Mouse (Mus musculus): ENCODE data around the gene Acap1. TPM values are rescaled to one million over a fixed set of nuclear protein-coding genes. Genes with fewer than 3 reads are reported as not detected.

Gene Acap1
- under 1 TPM; 0.04 to 0.07 TPM for polyA plus RNA-seq (2012; fragmentation: generic; extraction: Trizol)

DNA sequence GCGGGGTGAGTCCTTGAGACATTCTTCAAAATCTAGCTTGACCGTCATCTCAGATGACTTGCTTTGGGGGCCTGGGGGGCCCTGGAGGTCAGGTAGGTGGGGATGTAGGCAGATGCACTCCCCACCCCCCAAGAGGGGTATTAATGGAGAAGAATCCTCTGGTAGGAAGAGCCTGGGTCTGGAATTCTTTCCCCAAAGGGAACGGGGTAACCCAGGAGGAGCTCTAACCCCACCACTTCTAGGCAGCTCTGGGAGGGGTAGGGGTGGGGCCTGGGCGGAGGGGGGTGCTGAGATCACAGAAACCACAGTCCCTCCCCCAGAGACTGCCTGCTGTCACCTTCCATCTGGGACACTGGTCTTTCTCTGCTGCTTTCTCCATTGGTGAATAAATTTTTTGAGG is at the start of gene Acap1:
Acap1 (minus strand) TSS at position 249 of the 400 bp plus-strand sequence.

DNA sequence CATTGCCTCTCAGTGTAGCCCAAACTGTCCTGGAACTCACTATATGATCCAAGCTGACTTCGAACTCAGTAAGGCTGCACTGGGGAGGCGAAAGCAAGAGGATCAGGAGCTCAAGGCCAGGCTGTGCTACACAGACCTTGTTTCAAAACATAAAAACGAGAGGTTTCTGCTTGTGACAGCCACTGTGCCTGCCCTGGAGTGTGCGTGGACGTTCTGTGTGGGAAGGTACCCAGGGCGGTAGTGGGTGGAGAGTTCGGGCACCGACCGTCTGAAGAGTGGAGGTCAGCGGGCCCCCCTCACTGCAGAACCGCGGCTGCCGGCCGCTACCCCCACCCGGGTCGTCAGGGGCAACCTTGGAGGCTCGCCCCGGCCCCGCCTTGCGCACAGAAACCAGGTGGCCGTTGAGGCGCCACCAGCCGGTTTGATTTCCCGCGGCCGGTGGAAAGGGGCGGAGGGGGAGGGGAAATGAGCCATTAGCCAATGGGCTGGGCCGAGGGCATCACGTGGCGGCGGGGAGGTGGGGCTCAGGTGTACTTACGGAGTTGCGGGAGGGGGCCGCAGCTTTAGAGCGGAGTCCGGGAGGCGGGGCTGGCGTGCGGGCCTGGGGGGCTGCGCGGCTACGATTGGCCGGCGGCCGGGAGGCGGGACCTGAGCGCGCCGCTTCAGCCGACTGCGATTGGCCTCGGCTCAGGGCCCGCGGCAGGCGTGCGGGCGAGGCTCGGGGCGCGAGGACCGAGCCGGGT is 40.0 kb upstream of the Acap1 start, which contains the start of gene Ybx2:
Ybx2 (plus strand) TSS at position 660 of the 743 bp plus-strand sequence.

DNA sequence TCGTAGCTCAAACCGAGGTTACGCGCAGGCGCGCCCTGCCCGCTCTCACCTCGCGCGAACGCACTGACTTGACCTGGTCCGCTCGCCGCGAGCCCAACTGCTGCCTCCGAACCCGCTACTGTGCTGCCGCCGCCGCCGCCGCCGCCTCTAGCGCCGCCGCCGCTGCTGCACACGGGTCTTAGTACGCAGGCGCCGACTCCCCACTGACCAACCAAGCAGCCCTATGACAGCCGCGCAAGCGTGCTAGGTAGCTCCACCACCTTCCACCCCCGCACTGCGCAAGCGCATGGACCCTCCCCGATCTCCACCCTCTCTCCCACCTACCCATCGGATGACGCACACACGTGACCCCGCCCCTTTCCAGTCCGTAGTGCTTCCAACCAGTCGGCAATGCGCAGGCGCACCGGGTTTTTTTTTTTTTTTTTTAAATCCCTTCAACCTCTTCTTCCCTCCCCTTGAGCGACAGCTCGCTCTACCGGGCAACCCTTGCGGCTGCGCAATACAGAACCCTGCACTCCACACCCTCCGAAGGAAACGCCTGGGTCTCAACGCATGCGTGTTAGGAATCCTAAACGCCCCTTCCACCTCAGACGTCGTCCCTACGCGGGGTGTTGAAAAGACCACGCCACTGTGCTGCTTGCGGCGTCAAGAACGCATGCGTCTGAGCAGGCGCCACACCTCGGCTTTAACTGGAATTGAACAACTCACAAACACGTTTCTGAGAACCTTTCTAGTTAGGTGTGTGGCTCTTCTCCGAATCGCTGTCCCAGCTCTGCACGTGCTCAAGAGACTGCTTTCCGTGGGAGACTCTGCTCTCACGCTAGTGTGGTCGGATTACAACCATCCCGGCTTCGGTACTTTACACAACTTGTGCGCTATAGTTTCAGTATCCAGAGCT is 26.0 kb upstream of the Acap1 start, which contains the start of gene Eif5a:
Eif5a (minus strand) TSS at position 845 of the 898 bp plus-strand sequence.

DNA sequence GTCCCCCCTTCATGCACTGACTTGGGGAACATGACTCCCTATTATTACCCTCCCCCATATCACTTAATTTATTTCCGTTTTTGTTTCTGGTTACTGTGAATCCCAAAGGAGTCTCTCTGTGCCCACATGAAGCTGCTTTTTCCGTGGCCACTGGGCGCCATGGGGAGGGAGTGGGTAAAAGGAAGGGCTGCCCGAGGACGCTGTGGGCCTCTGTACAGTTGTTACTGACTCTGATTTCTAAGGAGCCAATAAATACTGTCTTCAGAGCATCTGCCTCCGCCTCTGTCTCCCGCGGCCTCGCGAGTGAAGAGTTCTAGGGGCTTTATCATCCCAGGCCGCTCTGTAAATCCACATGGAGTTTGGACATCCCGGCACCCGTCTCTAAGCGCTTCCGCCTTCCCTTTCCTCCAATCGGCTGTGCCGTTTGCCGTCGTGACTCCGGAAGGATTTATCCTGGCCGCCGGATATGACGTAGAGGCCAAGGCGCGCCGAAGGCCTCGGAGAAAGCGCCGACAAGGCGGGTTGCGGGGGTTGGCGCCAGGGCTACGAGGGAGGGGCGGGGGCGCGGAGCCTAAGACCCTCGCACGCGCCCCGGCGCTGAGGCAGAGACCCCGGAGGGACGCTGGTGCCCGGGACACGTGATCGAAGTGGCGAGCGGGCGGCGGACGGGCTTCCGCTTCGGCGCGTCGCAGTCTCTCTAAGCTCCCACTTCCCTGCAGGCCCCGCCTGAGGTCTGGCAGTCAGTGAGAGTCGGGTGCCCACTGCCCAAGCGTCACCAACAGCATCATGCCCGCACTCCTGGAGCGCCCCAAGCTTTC is 18.4 kb upstream of the Acap1 start, which contains the start of gene Gps2:
Gps2 (plus strand) TSS at position 335 of the 818 bp plus-strand sequence.

DNA sequence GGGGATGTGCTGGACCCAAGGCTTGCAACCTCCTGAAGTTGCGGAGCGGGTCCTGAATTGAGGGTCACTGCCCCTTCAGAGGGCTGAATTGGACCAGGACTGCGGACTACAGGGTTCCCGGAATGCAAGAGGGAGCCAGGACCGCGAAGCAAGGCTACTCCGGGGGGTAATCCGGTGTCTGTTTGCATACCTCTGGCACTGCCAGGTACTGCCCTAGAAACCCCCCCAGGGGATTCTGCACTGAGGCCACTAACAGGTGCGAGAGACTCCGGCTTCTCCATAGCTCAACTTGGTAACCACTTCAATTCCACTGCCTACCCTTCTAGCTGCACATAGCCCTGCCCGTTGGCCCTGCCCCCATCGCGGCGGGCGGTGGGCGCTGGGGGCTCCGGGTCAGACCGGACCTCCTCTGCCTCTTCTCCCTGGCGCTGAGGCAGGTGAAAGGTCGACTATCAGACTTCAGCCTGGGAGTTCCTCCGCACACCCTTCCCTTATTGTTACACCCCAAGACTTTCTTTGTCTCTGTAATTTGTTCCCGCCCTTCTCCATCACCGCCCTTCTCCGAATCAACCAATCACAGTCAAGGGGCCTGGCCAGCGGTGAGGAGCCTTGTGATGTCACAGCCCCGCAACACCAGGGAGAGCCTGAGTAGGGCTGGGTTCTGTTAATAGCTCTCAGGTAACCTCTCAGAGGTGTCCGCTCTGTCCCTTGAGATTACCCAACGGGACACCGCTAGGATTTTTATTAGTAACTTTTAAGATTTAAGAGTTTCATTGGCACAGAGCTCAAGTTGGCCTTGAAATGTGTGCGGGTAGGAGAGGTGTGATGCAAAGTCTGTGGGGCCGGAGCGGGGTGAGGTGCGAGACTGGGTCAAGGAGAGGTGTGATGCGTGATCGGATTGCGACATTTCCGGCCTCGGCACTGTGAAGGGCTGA is 5.4 kb upstream of the Acap1 start, which contains the start of the genes 2810408A11Rik and Neurl4:
2810408A11Rik (minus strand) TSS at position 517 of the 935 bp plus-strand sequence.
Neurl4 (plus strand) TSS at position 602 of the 935 bp plus-strand sequence.

DNA sequence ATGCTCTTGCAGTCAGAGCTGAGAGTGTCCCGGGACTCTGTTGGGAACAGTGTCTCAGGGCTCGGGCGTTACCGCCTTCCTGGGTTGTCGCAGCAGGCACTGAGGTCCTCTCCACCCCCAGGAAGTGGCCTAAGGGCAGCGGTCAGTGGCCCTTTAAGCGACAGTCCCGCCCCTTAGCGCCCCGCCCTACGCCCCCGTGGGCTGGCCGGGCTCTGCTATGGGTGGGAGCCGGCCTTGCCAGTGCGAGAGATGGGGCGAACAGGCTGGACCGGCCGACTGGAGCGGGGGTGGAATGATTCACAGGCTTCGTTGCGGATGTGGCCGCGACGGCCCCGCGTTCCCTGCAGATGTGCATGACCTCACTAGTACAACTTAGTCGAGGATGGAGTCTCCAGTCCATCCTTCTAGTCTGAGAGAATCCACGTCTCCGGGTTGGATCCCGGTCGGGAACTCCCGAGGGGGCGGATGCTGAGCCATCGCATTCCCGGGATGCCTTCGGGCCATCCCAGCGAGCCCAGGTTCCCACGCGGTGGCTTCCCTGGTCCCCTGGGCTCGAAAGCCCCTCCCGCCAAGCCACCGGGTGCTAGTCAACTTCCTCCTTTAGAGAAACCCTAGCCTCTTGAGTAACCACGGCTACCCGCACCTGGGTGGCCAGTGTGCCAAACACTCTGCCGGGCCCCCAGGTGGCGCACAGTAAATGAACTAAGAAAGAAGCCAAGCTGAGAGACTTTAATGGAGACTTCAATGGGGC is 14.3 kb downstream of the Acap1 start, which contains the start of gene Kctd11:
Kctd11 (minus strand) TSS at position 554 of the 751 bp plus-strand sequence.

DNA sequence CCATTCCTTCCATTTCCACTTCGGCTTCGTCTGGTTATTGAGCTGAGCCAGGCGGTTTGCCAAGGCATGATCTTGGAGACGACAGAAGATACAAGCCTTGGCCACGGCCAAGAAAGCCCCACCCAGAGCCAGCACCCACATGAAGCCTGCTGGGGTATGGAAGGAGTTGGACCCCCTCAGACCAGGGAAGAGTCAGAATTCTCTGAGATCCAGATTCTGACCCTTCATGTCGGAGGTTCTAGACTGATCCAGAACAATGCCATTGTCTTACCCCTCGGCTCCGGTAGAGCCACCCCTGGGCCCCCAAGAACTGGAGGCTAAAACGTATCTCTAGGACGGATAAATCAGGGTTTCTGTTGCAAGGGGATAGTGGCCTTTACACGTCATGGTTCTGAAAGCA is 17.5 kb downstream of the Acap1 start, which contains the start of gene Tmem95:
Tmem95 (minus strand) TSS at position 141 of the 400 bp plus-strand sequence.

DNA sequence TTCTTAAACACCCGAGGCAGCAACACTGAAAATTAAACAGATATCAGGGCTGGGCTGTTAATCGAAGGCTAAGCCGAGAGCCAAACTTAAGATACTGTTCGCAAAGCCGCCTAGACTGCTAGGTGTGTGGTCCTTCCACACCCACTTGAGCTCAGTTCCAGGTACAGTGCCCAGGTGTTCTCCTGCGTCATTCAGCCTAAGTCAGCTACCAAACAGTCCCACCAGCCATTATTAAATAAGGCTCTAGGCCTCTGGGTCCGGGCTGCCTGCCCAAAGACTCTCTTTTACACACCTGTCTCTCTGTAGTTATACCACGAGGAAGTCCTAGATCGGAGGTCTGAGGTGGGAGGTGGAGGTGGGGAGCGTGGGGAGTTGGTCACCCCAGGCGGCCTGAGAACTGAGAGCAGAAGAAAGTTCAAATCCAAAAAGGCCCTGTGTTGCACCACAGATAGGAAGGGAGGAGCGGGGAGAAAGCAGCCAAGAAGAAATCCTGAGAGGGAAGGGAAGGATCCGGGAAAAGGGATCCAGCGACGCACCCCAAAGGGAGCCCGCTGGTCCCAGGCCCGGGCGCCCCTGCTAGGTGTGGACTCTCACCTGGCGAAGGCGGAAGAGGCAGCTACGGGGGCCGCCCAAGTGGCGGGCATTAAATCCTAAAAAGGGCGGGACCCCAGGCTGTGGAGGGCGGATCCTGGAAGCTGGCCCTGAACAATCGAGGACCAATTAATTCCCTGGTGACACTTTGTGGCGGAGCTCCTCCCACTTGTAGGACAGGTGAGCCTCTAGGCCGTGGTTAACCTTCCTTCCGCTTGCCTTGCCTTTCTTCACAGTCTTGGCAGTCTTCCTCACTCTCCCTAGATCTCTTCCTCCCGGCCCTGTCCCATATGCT is 37.0 kb downstream of the Acap1 start, which contains the start of gene Tnk1:
Tnk1 (minus strand) TSS at position 618 of the 886 bp plus-strand sequence.

DNA sequence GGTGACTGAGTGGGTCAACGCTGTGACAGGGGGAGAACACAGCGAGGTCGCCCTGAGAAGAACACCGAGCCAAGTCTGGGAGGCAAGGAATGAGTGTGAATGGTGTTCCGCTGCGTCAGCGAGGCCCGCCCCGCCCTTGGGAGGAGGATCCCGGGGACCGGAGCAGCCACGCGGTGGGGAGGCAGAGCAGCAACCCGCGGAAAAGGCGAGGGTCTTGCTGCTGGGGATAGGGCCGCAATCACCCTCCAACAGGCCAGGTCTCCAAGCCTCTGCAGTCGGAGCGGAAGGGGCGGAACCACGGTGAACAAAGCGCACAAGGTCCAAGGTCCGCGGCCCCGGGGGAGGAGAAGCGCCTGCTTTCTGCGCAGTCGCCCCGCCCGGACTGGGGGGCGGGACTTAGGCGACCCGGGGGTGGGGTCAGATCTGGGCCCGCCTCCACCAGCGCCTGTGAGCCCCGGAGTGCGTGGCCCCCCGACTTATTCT is 49.1 kb downstream of the Acap1 start, which contains the start of gene Plscr3:
Plscr3 (plus strand) TSS at position 179 of the 483 bp plus-strand sequence.

DNA sequence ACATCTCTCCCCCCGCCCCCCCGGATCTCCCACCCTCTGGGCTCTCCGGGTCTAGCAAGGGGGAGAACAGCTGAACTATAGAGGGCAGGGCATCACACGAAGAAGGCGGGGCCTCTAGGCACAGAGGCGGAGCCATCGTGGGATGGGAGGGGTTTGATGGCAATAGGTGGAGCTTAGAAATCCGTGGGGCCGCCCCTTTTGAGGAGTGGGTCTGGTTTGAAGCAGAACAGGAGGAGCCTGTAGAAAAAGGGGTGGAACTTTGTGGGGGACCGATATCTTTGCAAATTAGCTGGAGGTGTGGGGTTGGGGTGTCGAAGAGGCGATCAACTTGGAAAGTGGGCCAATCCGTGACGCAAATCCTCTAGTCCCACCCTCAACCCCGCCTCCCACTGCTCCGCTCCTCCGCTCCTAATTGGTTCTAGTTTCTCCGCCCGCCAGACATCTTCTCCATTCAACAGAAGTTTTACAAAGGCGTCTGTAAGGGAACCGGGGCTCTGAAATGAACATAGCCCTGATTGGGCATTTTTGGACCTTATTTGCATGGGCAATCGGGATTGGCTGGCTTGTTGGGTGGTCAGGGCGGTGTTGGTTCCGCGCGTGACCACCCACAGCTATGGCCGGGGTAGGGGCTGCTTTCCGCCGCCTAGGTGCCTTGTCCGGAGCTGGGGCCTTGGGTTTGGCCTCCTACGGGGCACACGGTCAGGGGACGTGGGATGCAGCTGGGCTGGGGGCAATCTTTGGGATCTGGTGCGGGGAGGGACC is 57.2 kb downstream of the Acap1 start, which contains the start of gene Tmem256:
Tmem256 (plus strand) TSS at position 563 of the 762 bp plus-strand sequence.

DNA sequence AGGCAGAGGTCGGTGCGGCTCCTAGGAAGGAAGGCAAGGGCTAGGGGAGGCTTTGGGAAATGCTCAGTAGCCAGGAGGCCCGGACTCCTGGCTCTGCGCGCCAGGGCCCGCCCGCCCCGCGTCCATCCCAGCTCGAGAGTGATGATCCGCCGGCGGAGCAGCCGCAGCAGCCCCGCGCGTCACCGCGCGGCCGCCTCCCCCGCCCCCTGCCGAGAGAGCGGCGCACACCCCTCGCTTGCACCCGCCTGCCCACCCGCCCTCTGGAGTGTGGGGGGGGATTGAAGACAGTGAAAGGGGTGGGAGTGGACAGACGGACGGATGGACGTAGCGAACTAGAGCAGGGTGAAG is 57.8 kb downstream of the Acap1 start, which contains the start of gene Nlgn2:
Nlgn2 (minus strand) TSS at position 181 of the 348 bp plus-strand sequence.

Other genes starting within 250 kb of the Acap1 start
- gene Sox15, start 240.2 kb downstream of the Acap1 start, polyA plus RNA-seq (2012; fragmentation: generic; extraction: Trizol) = under 1 TPM; 0.05 to 0.25 TPM
- gene Mpdu1, start 232.9 kb downstream of the Acap1 start, polyA plus RNA-seq (2012; fragmentation: generic; extraction: Trizol) = 100 to 1,000 TPM in 1 of 2 experiments, 10 to 100 TPM in 1; 98.1 to 128 TPM
- 1 to 10 TPM; 1.8 to 3.0 TPM for gene Cd68, start 229.4 kb downstream of the Acap1 start, polyA plus RNA-seq (2012; fragmentation: generic; extraction: Trizol)
- 100 to 1,000 TPM; 336 to 467 TPM for gene Eif4a1, start 223.1 kb downstream of the Acap1 start, polyA plus RNA-seq (2012; fragmentation: generic; extraction: Trizol)
- 10 to 100 TPM; 51.2 to 71.3 TPM for gene Senp3, start 213.5 kb downstream of the Acap1 start, polyA plus RNA-seq (2012; fragmentation: generic; extraction: Trizol)
- 1 to 10 TPM; 1.1 to 6.9 TPM for gene Tnfsf13, start 209.8 kb downstream of the Acap1 start, polyA plus RNA-seq (2012; fragmentation: generic; extraction: Trizol)
- gene Tnfsf12, start 199.7 kb downstream of the Acap1 start, polyA plus RNA-seq (2012; fragmentation: generic; extraction: Trizol) = 100 to 1,000 TPM in 1 of 2 experiments, 10 to 100 TPM in 1; 34.3 to 119 TPM
- 10 to 100 TPM in 1 of 2 experiments, 1 to 10 TPM in 1; 6.4 to 30.3 TPM for gene Tnfsfm13, start 199.4 kb downstream of the Acap1 start, polyA plus RNA-seq (2012; fragmentation: generic; extraction: Trizol)
- 100 to 1,000 TPM in 1 of 2 experiments, 10 to 100 TPM in 1; 42.8 to 126 TPM for gene Polr2a, start 136.9 kb downstream of the Acap1 start, polyA plus RNA-seq (2012; fragmentation: generic; extraction: Trizol)
- gene Slc35g3, start 133.6 kb downstream of the Acap1 start, polyA plus RNA-seq (2012; fragmentation: generic; extraction: Trizol) = under 1 TPM in 1 of 2 experiments, not detected in 1; 0.26 TPM
- gene Zbtb4, start 129.6 kb downstream of the Acap1 start, polyA plus RNA-seq (2012; fragmentation: generic; extraction: Trizol) = 10 to 100 TPM in 1 of 2 experiments, 1 to 10 TPM in 1; 1.2 to 14.4 TPM
- under 1 TPM; 0.63 to 0.89 TPM for gene Chrnb1, start 99.6 kb downstream of the Acap1 start, polyA plus RNA-seq (2012; fragmentation: generic; extraction: Trizol)
- gene Fgf11, start 93.7 kb downstream of the Acap1 start, polyA plus RNA-seq (2012; fragmentation: generic; extraction: Trizol) = under 1 TPM; 0.01 to 0.31 TPM
- under 1 TPM; 0.01 to 0.05 TPM for gene Tmem102, start 89.9 kb downstream of the Acap1 start, polyA plus RNA-seq (2012; fragmentation: generic; extraction: Trizol)
- gene Gm39566, start 80.2 kb downstream of the Acap1 start, polyA plus RNA-seq (2012; fragmentation: generic; extraction: Trizol) = not detected
- gene Spem2, start 77.1 kb downstream of the Acap1 start, polyA plus RNA-seq (2012; fragmentation: generic; extraction: Trizol) = not detected
- gene Spem1, start 73.4 kb downstream of the Acap1 start, polyA plus RNA-seq (2012; fragmentation: generic; extraction: Trizol) = under 1 TPM; 0.02 to 0.07 TPM
- 10 to 100 TPM in 1 of 2 experiments, 1 to 10 TPM in 1; 4.3 to 49.8 TPM for gene Nlgn2, start 57.8 kb downstream of the Acap1 start, polyA plus RNA-seq (2012; fragmentation: generic; extraction: Trizol)
- 100 to 1,000 TPM; 452 to 473 TPM for gene Tmem256, start 57.0 kb downstream of the Acap1 start, polyA plus RNA-seq (2012; fragmentation: generic; extraction: Trizol)
- 100 to 1,000 TPM in 1 of 2 experiments, 10 to 100 TPM in 1; 45.7 to 171 TPM for gene Plscr3, start 49.2 kb downstream of the Acap1 start, polyA plus RNA-seq (2012; fragmentation: generic; extraction: Trizol)
- gene Tnk1, start 36.8 kb downstream of the Acap1 start, polyA plus RNA-seq (2012; fragmentation: generic; extraction: Trizol) = not detected
- gene Tmem95, start 17.5 kb downstream of the Acap1 start, polyA plus RNA-seq (2012; fragmentation: generic; extraction: Trizol) = not detected
- 10 to 100 TPM in 1 of 2 experiments, 1 to 10 TPM in 1; 5.0 to 12.3 TPM for gene Kctd11, start 14.1 kb downstream of the Acap1 start, polyA plus RNA-seq (2012; fragmentation: generic; extraction: Trizol)
- gene 2810408A11Rik, start 5.4 kb upstream of the Acap1 start, polyA plus RNA-seq (2012; fragmentation: generic; extraction: Trizol) = 1 to 10 TPM; 1.6 to 9.9 TPM
- 10 to 100 TPM; 13.1 to 24.7 TPM for gene Neurl4, start 5.5 kb upstream of the Acap1 start, polyA plus RNA-seq (2012; fragmentation: generic; extraction: Trizol)
- gene Gps2, start 18.3 kb upstream of the Acap1 start, polyA plus RNA-seq (2012; fragmentation: generic; extraction: Trizol) = 10 to 100 TPM; 66.9 to 94.9 TPM
- 1,000 to 10,000 TPM in 1 of 2 experiments, 100 to 1,000 TPM in 1; 812 to 3,163 TPM for gene Eif5a, start 26.4 kb upstream of the Acap1 start, polyA plus RNA-seq (2012; fragmentation: generic; extraction: Trizol)
- gene Ybx2, start 40.3 kb upstream of the Acap1 start, polyA plus RNA-seq (2012; fragmentation: generic; extraction: Trizol) = under 1 TPM in 1 of 2 experiments, not detected in 1; 0.13 TPM
- gene Slc2a4, start 52.6 kb upstream of the Acap1 start, polyA plus RNA-seq (2012; fragmentation: generic; extraction: Trizol) = under 1 TPM; 0.02 to 0.39 TPM
- under 1 TPM in 1 of 2 experiments, not detected in 1; 0.15 TPM for gene Cldn7, start 69.2 kb upstream of the Acap1 start, polyA plus RNA-seq (2012; fragmentation: generic; extraction: Trizol)
- 100 to 1,000 TPM; 189 to 229 TPM for gene Ctdnep1, start 85.6 kb upstream of the Acap1 start, polyA plus RNA-seq (2012; fragmentation: generic; extraction: Trizol)
- gene Elp5, start 87.0 kb upstream of the Acap1 start, polyA plus RNA-seq (2012; fragmentation: generic; extraction: Trizol) = 100 to 1,000 TPM in 1 of 2 experiments, 10 to 100 TPM in 1; 93.9 to 141 TPM
- 100 to 1,000 TPM; 710 to 827 TPM for gene Gabarap, start 95.6 kb upstream of the Acap1 start, polyA plus RNA-seq (2012; fragmentation: generic; extraction: Trizol)
- 10 to 100 TPM; 66.5 to 68.8 TPM for gene Phf23, start 100.2 kb upstream of the Acap1 start, polyA plus RNA-seq (2012; fragmentation: generic; extraction: Trizol)
- 10 to 100 TPM; 22.0 to 49.6 TPM for gene Dvl2, start 105.1 kb upstream of the Acap1 start, polyA plus RNA-seq (2012; fragmentation: generic; extraction: Trizol)
- gene Acadvl, start 119.9 kb upstream of the Acap1 start, polyA plus RNA-seq (2012; fragmentation: generic; extraction: Trizol) = 100 to 1,000 TPM; 121 to 196 TPM
- gene Dlg4, start 121.4 kb upstream of the Acap1 start, polyA plus RNA-seq (2012; fragmentation: generic; extraction: Trizol) = 10 to 100 TPM; 12.9 to 43.6 TPM
- 1 to 10 TPM; 1.2 to 4.9 TPM for gene Asgr1, start 158.5 kb upstream of the Acap1 start, polyA plus RNA-seq (2012; fragmentation: generic; extraction: Trizol)
- under 1 TPM; 0.04 to 0.12 TPM for gene Asgr2, start 197.1 kb upstream of the Acap1 start, polyA plus RNA-seq (2012; fragmentation: generic; extraction: Trizol)
- gene Mgl2, start 234.8 kb upstream of the Acap1 start, polyA plus RNA-seq (2012; fragmentation: generic; extraction: Trizol) = under 1 TPM in 1 of 2 experiments, not detected in 1; 0.01 TPM

Data from C3H10T1/2 (cell line).